Mouse (Mus musculus) v-Abl transformed pro-B cells (cell line): ENCODE results near the gene Fignl1.

Experiments used
- in situ Hi-C, 2 experiments: fragments of 400-800 bp; cut with MboI; formaldehyde crosslinking; loops; one replicate each; pipeline ENCODE4 v1.15.1; 2025; ENCODE audit not compliant: unreplicated experiment in 2 of 2

The Fignl1 gene

GRCm38 (mm10) chr11:11815737-11816136 is 7.0 kb upstream of the Fignl1 start:
- in situ Hi-C loops = loop anchor here (10.0 to 25.0 kb wide), 3 partner anchors 469 to 722 kb away; no protein-coding TSS in a partner anchor

DNA sequence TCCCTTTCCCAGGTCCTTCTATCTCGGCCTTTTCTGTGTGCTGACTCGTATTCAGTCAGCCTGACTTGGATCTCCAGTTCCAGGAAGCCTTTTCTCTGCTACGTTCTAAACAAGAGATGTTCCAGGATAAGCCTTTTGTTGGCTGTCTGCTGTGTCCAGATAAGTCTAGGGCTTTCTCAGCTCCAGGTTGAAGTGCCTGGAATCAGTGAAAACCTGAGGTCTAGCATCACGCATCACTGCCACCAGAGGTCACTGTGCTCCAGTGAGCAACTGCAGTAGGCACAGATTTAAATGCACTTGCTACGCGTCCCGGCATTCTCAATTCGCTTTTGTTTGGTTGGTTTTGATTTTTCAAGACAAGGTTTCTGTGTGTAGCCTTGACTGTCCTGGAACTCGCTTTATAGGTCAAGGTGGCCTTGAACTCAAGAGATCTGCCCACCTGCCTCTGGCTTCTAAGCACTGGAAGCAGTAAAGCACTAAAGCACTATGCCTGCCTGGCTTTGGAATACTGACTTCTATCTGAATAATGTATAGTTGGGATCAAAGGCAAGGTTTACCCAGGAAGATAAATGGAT is 3.2 kb upstream of the Fignl1 start:
- in situ Hi-C loops = loop anchor here (10.0 to 25.0 kb wide), 3 partner anchors 473 to 725 kb away; no protein-coding TSS in a partner anchor

- in situ Hi-C loops = loop anchor here (10.0 to 25.0 kb wide), 3 partner anchors 475 to 728 kb away; no protein-coding TSS in a partner anchor
Observed at GRCm38 (mm10) chr11:11809404-11810175, 828 bp upstream of the Fignl1 start.

DNA sequence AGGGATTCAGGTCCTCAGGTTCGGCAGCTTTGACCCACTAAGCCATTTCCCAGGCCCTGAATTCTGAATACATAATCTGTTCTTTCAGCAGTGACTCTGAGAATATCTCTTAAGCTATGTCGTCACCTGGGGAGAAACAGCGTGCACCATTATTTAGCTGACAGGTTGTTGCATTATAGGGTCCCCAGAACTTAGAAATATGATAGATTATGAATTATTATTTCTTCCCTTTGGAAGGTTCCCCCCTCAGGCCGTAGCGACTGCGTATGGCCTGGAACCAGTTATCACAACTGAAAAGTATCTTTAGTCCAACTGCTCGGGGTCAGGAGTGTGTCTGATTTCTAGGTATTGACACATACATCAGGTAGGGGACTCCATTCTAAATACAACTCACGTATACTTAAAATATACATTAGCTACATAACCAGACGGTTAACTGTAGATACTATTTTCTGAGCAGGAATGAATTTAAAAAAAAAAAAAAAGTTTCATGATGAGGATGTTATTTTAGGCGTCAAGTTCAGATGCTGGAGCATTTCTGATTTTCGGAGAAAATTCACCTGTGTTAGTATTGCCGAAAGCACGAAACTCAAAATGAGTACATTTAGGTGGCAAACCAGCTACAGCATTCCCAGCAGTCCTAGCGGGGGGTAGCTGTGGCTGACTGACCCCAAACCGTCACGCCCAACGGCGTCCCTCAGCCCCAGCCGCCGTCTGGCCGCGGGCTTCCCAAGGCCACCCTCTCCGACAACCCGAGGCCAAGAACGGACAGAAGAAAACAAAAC is 535 bp downstream of the Fignl1 start:
- in situ Hi-C loops = loop anchor here (25.0 kb wide), 2 partner anchors 479 to 729 kb away; no protein-coding TSS in a partner anchor

GRCm38 (mm10) chr11:11805951-11806350 is 2.8 kb downstream of the Fignl1 start:
- in situ Hi-C loops = loop anchor here (25.0 kb wide), 2 partner anchors 481 to 731 kb away; no protein-coding TSS in a partner anchor

DNA sequence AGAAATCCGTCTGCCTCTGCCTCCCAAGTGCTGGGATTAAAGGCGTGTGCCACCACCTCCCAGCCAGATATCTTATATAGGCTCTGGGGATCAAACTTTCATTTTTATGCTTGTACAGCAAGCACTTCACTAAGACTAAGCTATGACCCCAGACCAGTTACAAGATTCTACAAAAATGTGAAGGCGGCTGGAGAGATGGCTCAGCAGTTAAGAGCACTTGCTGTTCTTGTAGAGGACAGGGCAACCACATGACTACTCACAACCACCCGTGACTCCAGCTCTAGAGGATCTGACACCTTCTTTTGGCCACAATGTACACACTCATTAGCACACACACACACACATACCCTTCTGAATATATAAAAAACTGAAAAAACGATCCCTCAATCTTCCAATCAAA is 4.3 kb downstream of the Fignl1 start:
- in situ Hi-C loops = loop anchor here (25.0 kb wide), 2 partner anchors 483 to 733 kb away; no protein-coding TSS in a partner anchor

DNA sequence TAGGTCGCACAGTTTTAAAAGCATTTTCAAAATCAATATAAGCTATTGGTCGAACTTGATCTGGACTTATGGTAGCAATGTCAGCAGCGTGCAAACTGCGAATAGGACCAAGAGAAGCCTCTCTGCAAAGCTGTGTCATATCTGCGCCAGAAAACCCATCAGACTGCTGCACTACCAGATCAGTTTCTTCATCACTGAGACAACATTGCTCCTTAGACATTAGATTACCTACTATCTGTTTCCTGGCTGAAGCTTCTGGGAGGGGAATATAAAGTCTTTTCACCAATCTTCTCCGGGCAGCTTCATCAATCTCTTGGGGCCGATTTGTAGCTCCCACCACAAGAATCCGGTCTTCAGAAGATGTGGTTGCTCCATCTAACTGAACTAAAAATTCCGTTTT is 7.7 kb downstream of the Fignl1 start:
- in situ Hi-C loops = loop anchor here (25.0 kb wide), 2 partner anchors 486 to 736 kb away; no protein-coding TSS in a partner anchor

DNA sequence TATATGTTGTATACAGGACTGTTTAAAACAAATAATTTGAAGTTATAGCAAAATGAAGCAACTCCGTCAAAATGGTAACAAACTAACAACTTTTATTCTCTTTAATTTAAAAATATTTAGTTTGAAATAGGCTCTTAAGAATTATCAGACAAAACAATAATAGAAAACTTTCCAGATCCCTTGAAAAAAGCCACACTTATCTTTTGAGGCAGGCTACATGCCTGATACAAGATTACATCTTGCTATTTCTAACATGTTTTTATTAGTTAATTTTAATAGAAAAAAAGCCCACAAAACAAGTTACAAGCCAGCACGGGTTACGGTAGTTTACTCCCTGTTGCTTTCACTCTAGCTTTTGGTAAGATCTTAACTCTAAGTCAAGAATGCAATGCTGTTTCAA is 8.5 kb downstream of the Fignl1 start:
- in situ Hi-C loops = loop anchor here (25.0 kb wide), 2 partner anchors 487 to 737 kb away; no protein-coding TSS in a partner anchor

DNA sequence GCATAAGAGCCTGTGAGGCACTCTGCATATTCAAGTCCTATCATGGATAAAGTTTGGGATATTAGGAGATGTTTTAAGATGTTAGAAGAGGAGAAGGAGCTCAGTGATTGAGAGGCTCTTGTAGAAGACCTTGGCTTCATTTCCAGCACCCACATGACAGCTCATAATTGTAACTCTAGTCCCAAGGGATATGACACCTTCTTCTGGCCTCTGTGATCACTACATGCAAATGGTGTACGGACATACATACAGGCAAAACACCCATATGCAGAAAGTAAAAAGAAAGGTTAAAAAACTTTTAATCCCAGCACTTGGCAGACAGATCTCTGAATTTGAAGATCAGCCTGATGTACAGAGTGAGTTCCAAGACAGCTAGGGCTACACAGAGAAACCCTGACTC is 10.1 kb downstream of the Fignl1 start:
- in situ Hi-C loops = loop anchor here in 1 of 2 experiments (5.0 kb wide), 1 partner anchor 341 kb away; no protein-coding TSS in a partner anchor

DNA sequence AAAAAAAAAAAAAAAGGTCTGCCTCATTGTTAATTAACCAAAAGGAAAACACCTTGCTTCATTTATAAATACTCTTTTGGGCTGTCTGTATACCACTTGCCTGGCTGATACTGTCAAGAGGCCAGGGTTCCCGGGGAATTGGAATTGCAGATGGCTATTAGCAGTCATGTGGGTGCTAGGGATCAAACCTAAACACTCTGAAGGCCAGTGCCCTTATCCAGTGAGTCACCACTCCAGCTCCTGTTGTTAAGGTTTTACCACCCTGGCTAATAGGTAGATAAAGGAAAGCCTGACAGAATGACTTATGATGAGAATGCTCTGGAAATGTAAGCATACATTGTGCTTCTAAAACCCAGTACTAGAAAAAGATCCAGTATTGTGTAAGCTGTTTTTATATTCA is 14.1 kb downstream of the Fignl1 start:
- in situ Hi-C loops = loop anchor here in 1 of 2 experiments (5.0 kb wide), 1 partner anchor 337 kb away; no protein-coding TSS in a partner anchor

GRCm38 (mm10) chr11:11788521-11788974 is 20.2 kb downstream of the Fignl1 start:
- in situ Hi-C loops = loop anchor here (5.0 kb wide), 3 partner anchors 41 to 291 kb away; no protein-coding TSS in a partner anchor

DNA sequence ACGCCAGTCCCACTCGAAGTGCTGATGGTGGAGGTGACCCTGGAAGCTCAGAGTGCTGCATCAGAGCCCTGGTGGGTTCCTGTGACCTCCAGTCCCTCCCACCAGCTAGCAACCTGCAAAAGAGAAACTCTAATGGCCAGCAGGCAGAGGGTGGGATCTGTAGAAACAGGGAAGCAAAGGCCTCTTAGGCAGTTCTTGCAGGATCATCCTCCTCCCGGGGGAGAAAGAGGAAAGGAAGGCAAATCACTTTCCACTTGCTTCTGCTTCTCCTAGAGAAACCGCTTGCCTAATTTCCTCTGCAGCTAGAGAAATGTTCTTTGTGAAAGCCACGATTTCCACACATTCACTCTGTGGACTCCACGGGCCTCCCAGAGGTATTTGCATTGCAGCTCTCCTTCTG is 23.3 kb downstream of the Fignl1 start:
- in situ Hi-C loops = loop anchor here (5.0 kb wide), 3 partner anchors 38 to 288 kb away; no protein-coding TSS in a partner anchor

DNA sequence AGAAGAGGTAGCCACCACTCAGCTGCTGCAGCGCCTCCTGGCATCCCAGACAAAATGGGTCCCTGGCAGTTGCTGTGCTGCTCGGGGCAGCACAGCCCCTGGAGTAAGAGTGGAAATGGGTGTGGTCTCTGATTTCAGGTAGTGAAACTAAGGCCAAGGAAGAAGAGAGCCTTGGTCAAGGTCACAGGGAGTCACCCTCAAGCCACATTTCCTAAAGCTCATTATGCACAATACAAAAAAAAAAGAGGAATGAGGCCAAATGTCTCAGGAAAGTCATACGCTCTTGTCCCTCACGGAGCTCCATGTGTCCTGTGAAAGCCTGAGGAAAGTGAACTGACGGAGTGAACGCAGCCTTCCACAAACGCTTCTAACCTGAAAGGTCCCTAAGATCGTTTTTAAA is 27.0 kb downstream of the Fignl1 start:
- in situ Hi-C loops = no loop called here

DNA sequence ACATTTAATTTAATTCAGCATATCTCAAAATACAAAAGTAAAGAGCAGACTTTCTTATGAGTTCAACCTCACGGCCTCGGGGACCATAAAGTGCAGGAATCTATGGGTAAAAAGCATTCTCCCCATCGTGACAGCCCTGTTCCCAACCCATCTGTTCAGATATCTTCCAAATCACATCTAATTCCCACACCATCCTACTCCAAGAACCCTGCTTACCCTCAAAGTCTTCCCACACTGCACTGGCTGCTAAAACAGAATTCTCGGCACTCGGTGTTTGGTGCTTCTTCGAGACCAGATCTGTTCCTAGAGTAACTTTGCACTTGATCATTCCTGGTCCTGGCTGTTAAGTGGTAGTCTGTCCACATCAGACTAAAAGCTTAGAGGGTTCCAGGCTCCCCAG is 30.4 kb downstream of the Fignl1 start:
- in situ Hi-C loops = no loop called here

- in situ Hi-C loops = no loop called here
Observed at GRCm38 (mm10) chr11:11777796-11778195, 31.0 kb downstream of the Fignl1 start.

GRCm38 (mm10) chr11:11777246-11777645 is 31.5 kb downstream of the Fignl1 start:
- in situ Hi-C loops = no loop called here

GRCm38 (mm10) chr11:11776822-11777174 is 32.0 kb downstream of the Fignl1 start:
- in situ Hi-C loops = no loop called here

- in situ Hi-C loops = no loop called here
Observed at GRCm38 (mm10) chr11:11776071-11776821, 32.5 kb downstream of the Fignl1 start.

GRCm38 (mm10) chr11:11774893-11775292 is 33.9 kb downstream of the Fignl1 start:
- in situ Hi-C loops = no loop called here

GRCm38 (mm10) chr11:11774384-11774783 is 34.4 kb downstream of the Fignl1 start:
- in situ Hi-C loops = no loop called here
